Mouse (Mus musculus) limb, embryonic 14.5 days (tissue): Measurements from ENCODE around the gene L3mbtl4. TPM values are rescaled to one million over a fixed set of nuclear protein-coding genes. Genes with fewer than 3 reads are reported as not detected.
"Not testable (repeated sequence)": the region's sequence is repeated elsewhere in the genome, so short reads cannot be mapped to it uniquely, and the experiment has no call there.

Experiments used
- ATAC-seq: fragments of 200-750 bp; cut with Nextera tagmentation; 2 replicates; pipeline ENCODE4 v1.8.0; 2017; ENCODE audit warnings: low read depth, moderate number of reproducible peaks, moderate TSS enrichment; ENCODE audit not compliant: low FRiP score
- DNase-seq: peaks from one replicate; pipeline ENCODE4 v3.0.0-alpha.2; 2015; ENCODE audit warnings: low spot score
- H3K27ac ChIP-seq: fragments of 300-500 bp; sonication (generic); replicated peaks from 2 replicates; pipeline ENCODE4 v1.5.1; 2014; ENCODE audit warnings: low read depth, mild to moderate bottlenecking, low read length, moderate library complexity, mixed read lengths
- H3K27me3 ChIP-seq: fragments of 300-500 bp; sonication (generic); 2 replicates; pipeline ENCODE4 v1.6.1; 2014; ENCODE audit warnings: low read length, mixed read lengths; ENCODE audit not compliant: control insufficient read depth, insufficient read depth
- H3K36me3 ChIP-seq: fragments of 300-500 bp; sonication (generic); 2 replicates; pipeline ENCODE4 v1.6.1; 2014; ENCODE audit warnings: mild to moderate bottlenecking, low read length, moderate library complexity, mixed read lengths; ENCODE audit not compliant: control insufficient read depth, insufficient read depth
- H3K4me1 ChIP-seq: fragments of 300-500 bp; sonication (generic); 2 replicates; pipeline ENCODE4 v1.6.1; 2014; ENCODE audit warnings: antibody characterized with exemption, low read length, mixed read lengths; ENCODE audit not compliant: control insufficient read depth, insufficient read depth
- H3K4me2 ChIP-seq: fragments of 300-500 bp; sonication (generic); replicated peaks from 2 replicates; pipeline ENCODE4 v1.6.1; 2014; ENCODE audit warnings: low read depth, mild to moderate bottlenecking, low read length, moderate library complexity; ENCODE audit not compliant: severe bottlenecking
- H3K4me3 ChIP-seq: fragments of 300-500 bp; sonication (generic); replicated peaks from 2 replicates; pipeline ENCODE4 v1.5.1; 2014; ENCODE audit warnings: low read length
- H3K9ac ChIP-seq: fragments of 300-500 bp; sonication (generic); 2 replicates; pipeline ENCODE4 v1.6.1; 2014; ENCODE audit warnings: mild to moderate bottlenecking, low read depth, low read length, moderate library complexity; ENCODE audit not compliant: severe bottlenecking
- H3K9me3 ChIP-seq: fragments of 300-500 bp; sonication (generic); 2 replicates; pipeline ENCODE4 v1.6.1; 2016; ENCODE audit warnings: low read length; ENCODE audit not compliant: control insufficient read depth
- POLR2A ChIP-seq: fragments of 200-500 bp; IDR thresholded peaks from 2 replicates; pipeline ENCODE4 v1.8.0; 2012; ENCODE audit warnings: inconsistent platforms, mild to moderate bottlenecking, moderate library complexity, borderline replicate concordance; ENCODE audit not compliant: insufficient read depth, insufficient read length; ENCODE audit errors: extremely low read depth
- WGBS: fragments of 180-500 bp; shearing (Covaris S2); extraction: QIAGEN DNeasy Blood & Tissue Kit; methylation state at CpG from one replicate; pipeline ENCODE4 v1.1.7; 2014; 5-methylcytosine and 5-hydroxymethylcytosine counted together
- polyA plus RNA-seq, 2 experiments: library from polyadenylated mRNA; depleted of rRNA in 1 of 2; stranded (reverse) in 1 of 2; unstranded in 1 of 2; fragments of >200 nt; fragmentation: Nextera tagmentation in 1 of 2; extraction: Ambion mirVana in 1 of 2; gene quantifications; 2 replicates each; pipeline versions ENCODE4 v1.2.1 to v1.2.3; 2012 to 2014

The L3mbtl4 gene
- polyA plus RNA-seq, 2 experiments = 0.10 TPM; not detected in 1

- Histone ChIP-seq H3K9me3 (no peaks in the 10 kb centered on the region), H3K4me3 (no peak overlapping the region), H3K27ac (no peak overlapping the region), H3K9ac (no peak overlapping the region), H3K4me1 (no peaks in the 10 kb centered on the region), H3K36me3 (no peaks in the 10 kb centered on the region), H3K27me3 (no peaks in the 10 kb centered on the region), H3K4me2 (no peak overlapping the region)
- no peak for ATAC-seq
- no peak for TF ChIP-seq POLR2A
- DNase-seq = no peak
- WGBS = 55% methylated on average over 1 of the region's 1 CpGs
Observed at GRCm38 (mm10) chr17:68357687-68358086, 84.1 kb downstream of the L3mbtl4 start.

GRCm38 (mm10) chr17:68371101-68371500 is 97.5 kb downstream of the L3mbtl4 start:
- Histone ChIP-seq H3K27me3 (no peaks in the 10 kb centered on the region), H3K36me3 (no peaks in the 10 kb centered on the region), H3K27ac (no peak overlapping the region), H3K4me2 (no peak overlapping the region), H3K4me1 (no peaks in the 10 kb centered on the region), H3K9me3 (no peaks in the 10 kb centered on the region), H3K4me3 (no peak overlapping the region), H3K9ac (no peak overlapping the region)
- WGBS = 85% methylated on average over 1 of the region's 1 CpGs
- TF ChIP-seq POLR2A = no peak
- DNase-seq = no peak
- ATAC-seq = no peak

GRCm38 (mm10) chr17:68388481-68388880 is 114.9 kb downstream of the L3mbtl4 start:
- no peaks in the 10 kb centered on the region for H3K9me3 ChIP-seq
- H3K4me1 ChIP-seq = no peaks in the 10 kb centered on the region
- H3K27ac ChIP-seq = no peak overlapping the region
- H3K36me3 ChIP-seq = no peaks in the 10 kb centered on the region
- H3K9ac ChIP-seq = no peak overlapping the region
- TF ChIP-seq POLR2A = no peak
- 59% methylated on average over 5 of the region's 5 CpGs for WGBS
- H3K27me3 ChIP-seq = no peaks in the 10 kb centered on the region
- H3K4me2 ChIP-seq = no peak overlapping the region
- H3K4me3 ChIP-seq = no peak overlapping the region
- ATAC-seq (no peak), DNase-seq (no peak)

GRCm38 (mm10) chr17:68405993-68406392 is 132.4 kb downstream of the L3mbtl4 start:
- Histone ChIP-seq H3K4me2 (no peak overlapping the region), H3K27me3 (no peaks in the 10 kb centered on the region), H3K9ac (no peak overlapping the region), H3K4me3 (no peak overlapping the region), H3K4me1 (no peaks in the 10 kb centered on the region), H3K36me3 (no peaks in the 10 kb centered on the region), H3K27ac (no peak overlapping the region), H3K9me3 (no peaks in the 10 kb centered on the region)
- 67% methylated on average over 1 of the region's 1 CpGs for WGBS
- no peak for TF ChIP-seq POLR2A
- ATAC-seq (no peak), DNase-seq (no peak)

GRCm38 (mm10) chr17:68407121-68407520 is 133.5 kb downstream of the L3mbtl4 start:
- not testable (repeated sequence) for H3K9me3 ChIP-seq, H3K27ac ChIP-seq, ATAC-seq, DNase-seq, H3K4me2 ChIP-seq, H3K36me3 ChIP-seq, H3K4me1 ChIP-seq, H3K27me3 ChIP-seq, H3K9ac ChIP-seq, H3K4me3 ChIP-seq
- 62% methylated on average over 1 of the region's 1 CpGs for WGBS
